Mouse (Mus musculus) forebrain, embryonic 14.5 days (tissue): Measurements from ENCODE around the gene Nacad. TPM values are rescaled to one million over a fixed set of nuclear protein-coding genes. Genes with fewer than 3 reads are reported as not detected.

Source experiments
- ATAC-seq: fragments of 200-750 bp; cut with Nextera tagmentation; 2 replicates; pipeline ENCODE4 v1.8.0; 2017; ENCODE audit warnings: mild to moderate bottlenecking, moderate library complexity
- DNase-seq: peaks from one replicate; pipeline ENCODE4 v3.0.0-alpha.2; 2015; ENCODE audit warnings: low spot score
- H3K27ac ChIP-seq: fragments of 300-500 bp; sonication (generic); 2 replicates; pipeline ENCODE4 v1.5.1; 2014; ENCODE audit warnings: low read depth, mild to moderate bottlenecking, control low read depth, low read length, moderate library complexity
- H3K27me3 ChIP-seq: fragments of 300-500 bp; sonication (generic); replicated peaks from 2 replicates; pipeline ENCODE4 v1.6.1; 2014; ENCODE audit warnings: low read length, control low read depth, mixed read lengths; ENCODE audit not compliant: control insufficient read depth, insufficient read depth
- H3K36me3 ChIP-seq: fragments of 300-500 bp; sonication (generic); 2 replicates; pipeline ENCODE4 v1.6.1; 2014; ENCODE audit warnings: low read length, control low read depth; ENCODE audit not compliant: control insufficient read depth, insufficient read depth
- H3K4me1 ChIP-seq: fragments of 300-500 bp; sonication (generic); 2 replicates; pipeline ENCODE4 v1.6.1; 2014; ENCODE audit warnings: antibody characterized with exemption, low read length, control low read depth; ENCODE audit not compliant: control insufficient read depth, insufficient read depth
- H3K4me2 ChIP-seq: fragments of 300-500 bp; sonication (generic); 2 replicates; pipeline ENCODE4 v1.6.1; 2014; ENCODE audit warnings: mild to moderate bottlenecking, control low read depth, low read length
- H3K4me3 ChIP-seq: fragments of 300-500 bp; sonication (generic); 2 replicates; pipeline ENCODE4 v1.5.1; 2014; ENCODE audit warnings: low read depth, low read length, control low read depth
- H3K9ac ChIP-seq: fragments of 300-500 bp; sonication (generic); 2 replicates; pipeline ENCODE4 v1.6.1; 2014; ENCODE audit warnings: mild to moderate bottlenecking, low read length, control low read depth, moderate library complexity
- H3K9me3 ChIP-seq: fragments of 300-500 bp; sonication (generic); replicated peaks from 2 replicates; pipeline ENCODE4 v1.6.1; 2016; ENCODE audit warnings: low read length, control low read depth, mixed read lengths; ENCODE audit not compliant: control insufficient read depth
- WGBS: fragments of 180-500 bp; shearing (Covaris S2); extraction: QIAGEN DNeasy Blood & Tissue Kit; methylation state at CpG from one replicate; pipeline ENCODE4 v1.1.7; 2014; 5-methylcytosine and 5-hydroxymethylcytosine counted together
- polyA plus RNA-seq: library from polyadenylated mRNA; unstranded; fragments of >200 nt; fragmentation: Nextera tagmentation; extraction: Ambion mirVana; gene quantifications from 2 replicates; pipeline ENCODE4 v1.2.1, GENCODE M21; 2014

Gene Nacad
- polyA plus RNA-seq, 1 experiment from 2014 or later, result 49.6 TPM

GRCm38 (mm10) chr11:6599831-6600230, 6.0 kb downstream of the Nacad start:
- Histone ChIP-seq H3K27me3 (no peaks in the 10 kb centered on the region), H3K36me3 (peaks cover 62% of the 10 kb centered on the region), H3K4me2 (peak overlapping the region; percentile 51; the same call in 1 of the 2 replicates), H3K27ac (0 out of 2 replicates have a peak overlapping the region, but pooled peaks have one; percentile 3), H3K4me1 (peaks cover 31% of the 10 kb centered on the region), H3K4me3 (peak overlapping the region; percentile 18; the same call in 1 of the 2 replicates), H3K9ac (peak overlapping the region; percentile 56; the same call in 1 of the 2 replicates), H3K9me3 (no peaks in the 10 kb centered on the region)
- DNase-seq (no peak), ATAC-seq (peak; percentile 3; the same call in 1 of the 2 replicates)
- 87% methylated on average over 6 of the region's 6 CpGs for WGBS

GRCm38 (mm10) chr11:6599011-6599681, 6.7 kb downstream of the Nacad start:
- no peaks in the 10 kb centered on the region for H3K27me3 ChIP-seq
- WGBS, result 10% methylated on average over 27 of the region's 27 CpGs
- H3K27ac ChIP-seq, result peak overlapping the region; percentile 46; the same call in 1 of the 2 replicates
- peak overlapping the region; percentile 56 for H3K9ac ChIP-seq
- H3K4me2 ChIP-seq, result peak overlapping the region; percentile 51
- H3K4me1 ChIP-seq, result peaks cover 25% of the 10 kb centered on the region
- ATAC-seq, result peak; percentile 18
- peak overlapping the region; percentile 18 for H3K4me3 ChIP-seq
- H3K9me3 ChIP-seq, result no peaks in the 10 kb centered on the region
- H3K36me3 ChIP-seq, result peaks cover 69% of the 10 kb centered on the region
- peak; percentile 50 for DNase-seq

- 0 out of 2 replicates have a peak, but pooled peaks have one; percentile 1 for ATAC-seq
- peaks cover 77% of the 10 kb centered on the region for H3K36me3 ChIP-seq
- peak overlapping the region; percentile 46; the same call in 1 of the 2 replicates for H3K27ac ChIP-seq
Observed at GRCm38 (mm10) chr11:6598191-6598889, 7.5 kb downstream of the Nacad start.

GRCm38 (mm10) chr11:6597523-6597922, 8.3 kb downstream of the Nacad start:
- peaks cover 15% of the 10 kb centered on the region for H3K4me1 ChIP-seq
- WGBS, result 73% methylated on average over 7 of the region's 7 CpGs
- ATAC-seq (no peak), DNase-seq (no peak)
- no peak overlapping the region for H3K9ac ChIP-seq
- H3K4me2 ChIP-seq, result no peak overlapping the region
- no peaks in the 10 kb centered on the region for H3K27me3 ChIP-seq
- H3K4me3 ChIP-seq, result no peak overlapping the region
- no peaks in the 10 kb centered on the region for H3K9me3 ChIP-seq
- peaks cover 82% of the 10 kb centered on the region for H3K36me3 ChIP-seq
- H3K27ac ChIP-seq, result no peak overlapping the region

More at GRCm38 (mm10) chr11:6598191-6598889, 7.5 kb downstream of the Nacad start:
- Histone ChIP-seq H3K27me3 (no peaks in the 10 kb centered on the region), H3K4me2 (peak overlapping the region; percentile 51), H3K9me3 (no peaks in the 10 kb centered on the region), H3K4me1 (peaks cover 17% of the 10 kb centered on the region), H3K4me3 (peak overlapping the region; percentile 18; the same call in 1 of the 2 replicates), H3K9ac (peak overlapping the region; percentile 56)
- 63% methylated on average over 19 of the region's 19 CpGs for WGBS
- DNase-seq, result no peak

GRCm38 (mm10) chr11:6596616-6597015, 9.2 kb downstream of the Nacad start:
- no peak overlapping the region; the same call in 1 of the 2 replicates for H3K27ac ChIP-seq
- no peak for DNase-seq
- 88% methylated on average over 3 of the region's 3 CpGs for WGBS

GRCm38 (mm10) chr11:6596205-6596604, 9.6 kb downstream of the Nacad start:
- ATAC-seq, result no peak
- H3K36me3 ChIP-seq, result peaks cover 83% of the 10 kb centered on the region
- 95% methylated on average over 6 of the region's 6 CpGs for WGBS

More at GRCm38 (mm10) chr11:6596616-6597015, 9.2 kb downstream of the Nacad start:
- Histone ChIP-seq H3K4me3 (no peak overlapping the region), H3K9ac (no peak overlapping the region), H3K4me1 (peaks cover 15% of the 10 kb centered on the region), H3K9me3 (no peaks in the 10 kb centered on the region), H3K36me3 (peaks cover 82% of the 10 kb centered on the region), H3K4me2 (no peak overlapping the region), H3K27me3 (no peaks in the 10 kb centered on the region)
- no peak for ATAC-seq

GRCm38 (mm10) chr11:6595339-6595738, 10.5 kb downstream of the Nacad start:
- peaks cover 15% of the 10 kb centered on the region for H3K4me1 ChIP-seq
- DNase-seq (no peak), ATAC-seq (no peak)
- H3K4me2 ChIP-seq, result no peak overlapping the region
- peaks cover 83% of the 10 kb centered on the region for H3K36me3 ChIP-seq
- H3K27me3 ChIP-seq, result no peaks in the 10 kb centered on the region
- WGBS, result 94% methylated on average over 5 of the region's 5 CpGs
- H3K27ac ChIP-seq, result no peak overlapping the region
- H3K9ac ChIP-seq, result no peak overlapping the region
- no peaks in the 10 kb centered on the region for H3K9me3 ChIP-seq
- H3K4me3 ChIP-seq, result no peak overlapping the region

More at GRCm38 (mm10) chr11:6596205-6596604, 9.6 kb downstream of the Nacad start:
- no peaks in the 10 kb centered on the region for H3K9me3 ChIP-seq
- H3K4me2 ChIP-seq, result no peak overlapping the region
- no peak overlapping the region for H3K9ac ChIP-seq
- no peak overlapping the region for H3K27ac ChIP-seq
- H3K4me3 ChIP-seq, result no peak overlapping the region
- no peaks in the 10 kb centered on the region for H3K27me3 ChIP-seq
- DNase-seq, result no peak
- H3K4me1 ChIP-seq, result peaks cover 15% of the 10 kb centered on the region

GRCm38 (mm10) chr11:6594845-6595244, 11.0 kb downstream of the Nacad start:
- no peak overlapping the region for H3K27ac ChIP-seq
- ATAC-seq (no peak), DNase-seq (no peak)
- no peak overlapping the region for H3K4me2 ChIP-seq
- 83% methylated on average over 6 of the region's 6 CpGs for WGBS
- H3K36me3 ChIP-seq, result peaks cover 84% of the 10 kb centered on the region
- H3K4me1 ChIP-seq, result peaks cover 13% of the 10 kb centered on the region
- H3K9ac ChIP-seq, result no peak overlapping the region
- no peaks in the 10 kb centered on the region for H3K27me3 ChIP-seq
- H3K9me3 ChIP-seq, result no peaks in the 10 kb centered on the region
- no peak overlapping the region for H3K4me3 ChIP-seq
